ENCODE assay signal across 16 mouse cellular contexts in genomic region chrX:49463442-49463970, GRCm38 (mm10). TPM values are rescaled to one million over a fixed set of nuclear protein-coding genes. Genes with fewer than 3 reads are reported as not detected.
"Had no signal": no experiment of that assay in that cellular context is flagged by ENCODE, and none has a peak within 500 bp of the region (broad histone marks: within the 10 kb centered on the region; RNA-seq: fewer than 3 reads in every experiment).

Gene Arhgap36 (plus strand): TSS chrX:49463945.

- H3K4me3 ChIP-seq: liver, embryonic 13.5 days; lung, embryonic 15.5 days; megakaryocyte, embryonic 14.5 days; midbrain, embryonic 15.5 days had no signal

- DNase-seq: kidney, adult 11 months; kidney, adult 9 months; left cerebral cortex, postnatal 4 days; liver; liver, embryonic 13.5 days; liver, postnatal 0 days; lung, postnatal 14 days; thymus, adult 2 months; thymus, postnatal 25 days had no signal

- H3K9ac ChIP-seq: liver, embryonic 13.5 days; liver, postnatal 0 days; lung, embryonic 15.5 days; midbrain, embryonic 15.5 days had no signal

- H3K27ac ChIP-seq: liver, embryonic 13.5 days; lung, embryonic 15.5 days; macrophage; midbrain, embryonic 15.5 days had no signal

- H3K9me3 ChIP-seq: liver, embryonic 13.5 days; lung, embryonic 15.5 days; megakaryocyte, embryonic 14.5 days; midbrain, embryonic 15.5 days had no signal

- H3K36me3 ChIP-seq: liver, embryonic 13.5 days; lung, embryonic 15.5 days; midbrain, embryonic 15.5 days had no signal

- H3K4me2 ChIP-seq: liver, embryonic 13.5 days; lung, embryonic 15.5 days; midbrain, embryonic 11.5 days; midbrain, embryonic 15.5 days had no signal

- H3K4me1 ChIP-seq: liver, embryonic 13.5 days; lung, embryonic 15.5 days; megakaryocyte, embryonic 14.5 days; midbrain, embryonic 15.5 days had no signal

- H3K27me3 ChIP-seq: liver, embryonic 13.5 days; lung, embryonic 15.5 days; midbrain, embryonic 15.5 days had no signal

- ATAC-seq: liver, postnatal 0 days; midbrain, embryonic 15.5 days had no signal

RNA-seq across cellular contexts. Expression of gene Arhgap36, which starts in this region (rescaled TPM):
- polyA plus RNA-seq: large intestine, adult 2 months; macrophage; testis, adult 2 months; thymus, adult 2 months had no signal
